Mouse (Mus musculus): Measurements from ENCODE around the gene A430078G23Rik. TPM values are rescaled to one million over a fixed set of nuclear protein-coding genes. Genes with fewer than 3 reads are reported as not detected.
"Not testable (repeated sequence)": the region's sequence is repeated elsewhere in the genome, so short reads cannot be mapped to it uniquely, and the experiment has no call there.

The A430078G23Rik gene
- polyA plus RNA-seq, 1 experiment from 2014 or later = not detected

DNA sequence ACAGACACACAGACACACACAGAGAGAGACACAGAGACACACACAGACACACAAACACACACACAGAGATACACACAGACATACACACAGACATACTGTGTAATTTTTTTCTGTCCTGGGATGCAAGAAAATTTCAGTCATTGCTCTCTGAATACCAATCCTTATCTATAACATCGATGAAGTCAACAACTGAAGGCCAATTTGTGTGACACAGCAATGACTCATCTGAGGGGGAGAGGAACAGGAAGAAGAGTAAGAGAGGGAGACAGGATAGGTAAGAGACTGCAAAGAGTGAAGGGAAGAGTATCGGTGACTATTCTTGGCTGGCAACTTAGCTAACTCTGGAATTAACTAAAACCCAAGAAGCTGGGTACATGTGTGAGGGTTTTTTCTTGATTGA is 29.0 kb upstream of the A430078G23Rik start:
- Histone ChIP-seq H3K27ac (ENCODE audit: low read depth, low read length) (no peak overlapping the region), H3K36me3 (ENCODE audit: control insufficient read depth, insufficient read depth, low read length) (no peaks in the 10 kb centered on the region), H3K9ac (ENCODE audit: low read depth, low read length) (no peak overlapping the region), H3K9me3 (ENCODE audit: control insufficient read depth, low read length) (no peaks in the 10 kb centered on the region), H3K4me2 (replicated peaks; ENCODE audit: low read depth, low read length) (no peak overlapping the region), H3K4me3 (ENCODE audit: low read depth, low read length) (no peak overlapping the region), H3K27me3 (ENCODE audit: control insufficient read depth, insufficient read depth, low read length) (no peaks in the 10 kb centered on the region), H3K4me1 (replicated peaks; ENCODE audit: control insufficient read depth, insufficient read depth, low read length) (no peaks in the 10 kb centered on the region)
- 93% methylated on average over 2 of the region's 2 CpGs for WGBS
- DNase-seq (ENCODE audit: low spot score) (no peak), ATAC-seq (ENCODE audit: low FRiP score) (no peak)

DNA sequence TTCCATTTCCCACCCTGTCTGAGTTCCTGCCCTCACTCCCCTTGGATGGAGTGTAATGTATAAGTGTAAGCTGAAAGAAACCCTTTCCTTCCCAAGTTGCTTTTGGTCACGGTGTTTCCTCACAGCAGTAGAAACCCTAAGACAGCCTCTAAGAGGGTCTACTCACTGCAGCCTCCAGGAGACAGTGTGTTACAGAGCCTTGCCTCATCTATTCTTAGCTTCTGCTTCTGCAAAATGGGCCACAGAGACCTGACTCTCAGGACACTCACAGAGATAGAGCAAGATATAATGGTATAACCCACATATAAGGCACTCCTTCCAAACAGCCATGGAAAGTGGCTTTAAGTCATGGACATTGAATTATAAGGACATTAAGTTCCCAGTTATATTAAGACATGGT is 26.2 kb upstream of the A430078G23Rik start:
- no peak for ATAC-seq (ENCODE audit: low FRiP score)
- Histone ChIP-seq H3K9me3 (ENCODE audit: control insufficient read depth, low read length) (no peaks in the 10 kb centered on the region), H3K4me2 (replicated peaks; ENCODE audit: low read depth, low read length) (no peak overlapping the region), H3K4me3 (ENCODE audit: low read depth, low read length) (no peak overlapping the region), H3K36me3 (ENCODE audit: control insufficient read depth, insufficient read depth, low read length) (no peaks in the 10 kb centered on the region), H3K9ac (ENCODE audit: low read depth, low read length) (no peak overlapping the region), H3K4me1 (replicated peaks; ENCODE audit: control insufficient read depth, insufficient read depth, low read length) (no peaks in the 10 kb centered on the region), H3K27ac (ENCODE audit: low read depth, low read length) (no peak overlapping the region), H3K27me3 (ENCODE audit: control insufficient read depth, insufficient read depth, low read length) (no peaks in the 10 kb centered on the region)
- DNase-seq (ENCODE audit: low spot score) = no peak
- WGBS = 95% methylated on average over 1 of the region's 1 CpGs

DNA sequence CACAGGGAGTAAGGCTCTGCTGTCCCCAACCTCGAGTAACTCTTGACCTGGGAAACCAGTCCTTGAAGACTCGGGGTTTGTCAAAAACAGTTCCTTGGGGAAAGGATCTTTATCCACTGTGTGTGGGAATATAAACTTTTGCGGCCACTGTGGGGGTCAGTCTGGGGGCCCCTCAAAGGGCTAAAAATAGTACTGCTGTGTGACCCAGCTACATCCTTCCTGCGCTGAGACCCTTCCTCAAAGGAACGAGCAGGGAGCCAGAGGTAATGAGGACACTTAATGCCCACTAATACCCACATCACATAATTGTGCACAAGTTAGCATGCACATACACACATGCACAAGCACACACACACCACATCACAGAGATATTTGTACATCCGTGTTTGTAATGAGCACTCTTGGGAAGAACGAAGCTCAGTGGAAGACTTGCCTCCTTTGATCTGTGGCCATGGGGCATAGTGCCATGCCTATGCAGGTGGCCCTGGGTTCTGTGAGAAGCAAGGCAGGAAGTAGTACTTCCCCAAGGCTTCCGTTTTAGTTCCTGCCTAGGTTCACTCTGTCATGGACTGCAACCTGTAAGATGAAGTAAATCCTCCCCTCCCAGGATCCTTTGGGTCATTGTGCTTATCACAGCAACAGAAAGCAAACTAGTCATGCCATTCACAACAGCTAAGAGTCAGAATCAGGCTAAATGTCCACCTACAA is 25.5 kb upstream of the A430078G23Rik start:
- DNase-seq (ENCODE audit: low spot score) = no peak
- 81% methylated on average over 8 of the region's 8 CpGs for WGBS
- Histone ChIP-seq H3K4me3 (ENCODE audit: low read depth, low read length) (no peak overlapping the region), H3K27me3 (ENCODE audit: control insufficient read depth, insufficient read depth, low read length) (no peaks in the 10 kb centered on the region), H3K4me1 (replicated peaks; ENCODE audit: control insufficient read depth, insufficient read depth, low read length) (no peaks in the 10 kb centered on the region), H3K9ac (ENCODE audit: low read depth, low read length) (no peak overlapping the region), H3K27ac (ENCODE audit: low read depth, low read length) (no peak overlapping the region), H3K9me3 (ENCODE audit: control insufficient read depth, low read length) (no peaks in the 10 kb centered on the region), H3K36me3 (ENCODE audit: control insufficient read depth, insufficient read depth, low read length) (no peaks in the 10 kb centered on the region), H3K4me2 (replicated peaks; ENCODE audit: low read depth, low read length) (no peak overlapping the region)
- ATAC-seq (ENCODE audit: low FRiP score) = no peak

DNA sequence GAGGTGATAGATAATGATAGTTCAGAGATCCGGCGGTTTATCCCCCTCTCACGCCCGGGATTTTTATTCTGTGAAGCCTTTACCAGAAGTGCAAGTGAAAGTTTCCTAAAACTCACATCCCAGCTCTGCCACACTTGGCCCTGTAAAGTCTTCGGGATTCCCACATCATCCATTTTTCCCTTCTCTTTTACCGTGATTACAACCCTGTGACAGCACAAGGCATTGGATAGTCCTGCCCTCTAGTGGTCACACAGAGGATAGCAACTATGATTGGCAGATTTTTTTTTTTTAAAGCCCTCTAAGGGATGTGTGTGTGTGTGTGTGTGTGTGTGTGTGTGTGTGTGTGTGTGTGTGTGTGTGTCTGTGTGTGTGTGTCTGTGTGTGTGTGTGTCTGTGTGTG is 22.6 kb upstream of the A430078G23Rik start:
- Histone ChIP-seq H3K9me3 (ENCODE audit: control insufficient read depth, low read length) (no peaks in the 10 kb centered on the region), H3K36me3 (ENCODE audit: control insufficient read depth, insufficient read depth, low read length) (no peaks in the 10 kb centered on the region), H3K27me3 (ENCODE audit: control insufficient read depth, insufficient read depth, low read length) (no peaks in the 10 kb centered on the region), H3K27ac (ENCODE audit: low read depth, low read length) (no peak overlapping the region), H3K4me3 (ENCODE audit: low read depth, low read length) (no peak overlapping the region), H3K4me1 (replicated peaks; ENCODE audit: control insufficient read depth, insufficient read depth, low read length) (no peaks in the 10 kb centered on the region), H3K9ac (ENCODE audit: low read depth, low read length) (no peak overlapping the region), H3K4me2 (replicated peaks; ENCODE audit: low read depth, low read length) (no peak overlapping the region)
- ATAC-seq (ENCODE audit: low FRiP score) (no peak), DNase-seq (ENCODE audit: low spot score) (peak; percentile 66)
- WGBS = 55% methylated on average over 6 of the region's 6 CpGs

DNA sequence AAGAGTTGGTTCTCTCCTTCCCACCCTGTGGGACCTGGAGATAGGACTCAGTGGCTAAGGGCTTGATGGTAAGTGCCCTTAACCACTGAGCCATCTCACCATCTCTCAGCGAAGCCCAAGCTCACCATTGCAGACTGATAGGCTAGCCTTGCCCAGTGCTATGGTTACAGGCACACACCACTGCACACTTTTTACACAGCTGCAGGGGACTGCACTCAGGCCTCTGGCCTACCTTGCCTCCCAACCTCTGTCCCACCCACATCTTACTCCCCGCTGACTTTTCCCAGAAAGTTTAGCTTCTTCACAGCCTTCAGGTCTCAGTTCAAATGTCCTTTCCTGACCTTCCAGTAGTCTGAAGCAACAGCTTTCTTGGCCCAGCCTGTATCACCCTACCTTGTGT is 21.5 kb upstream of the A430078G23Rik start:
- no peak overlapping the region for H3K27ac ChIP-seq (ENCODE audit: low read depth, low read length)
- H3K4me1 ChIP-seq (replicated peaks; ENCODE audit: control insufficient read depth, insufficient read depth, low read length) = no peaks in the 10 kb centered on the region
- H3K27me3 ChIP-seq (ENCODE audit: control insufficient read depth, insufficient read depth, low read length) = no peaks in the 10 kb centered on the region
- H3K36me3 ChIP-seq (ENCODE audit: control insufficient read depth, insufficient read depth, low read length) = no peaks in the 10 kb centered on the region
- 82% methylated on average over 2 of the region's 2 CpGs for WGBS
- H3K9ac ChIP-seq (ENCODE audit: low read depth, low read length) = no peak overlapping the region
- H3K4me2 ChIP-seq (replicated peaks; ENCODE audit: low read depth, low read length) = no peak overlapping the region
- DNase-seq (ENCODE audit: low spot score) (no peak), ATAC-seq (ENCODE audit: low FRiP score) (no peak)
- H3K9me3 ChIP-seq (ENCODE audit: control insufficient read depth, low read length) = no peaks in the 10 kb centered on the region
- H3K4me3 ChIP-seq (ENCODE audit: low read depth, low read length) = no peak overlapping the region

DNA sequence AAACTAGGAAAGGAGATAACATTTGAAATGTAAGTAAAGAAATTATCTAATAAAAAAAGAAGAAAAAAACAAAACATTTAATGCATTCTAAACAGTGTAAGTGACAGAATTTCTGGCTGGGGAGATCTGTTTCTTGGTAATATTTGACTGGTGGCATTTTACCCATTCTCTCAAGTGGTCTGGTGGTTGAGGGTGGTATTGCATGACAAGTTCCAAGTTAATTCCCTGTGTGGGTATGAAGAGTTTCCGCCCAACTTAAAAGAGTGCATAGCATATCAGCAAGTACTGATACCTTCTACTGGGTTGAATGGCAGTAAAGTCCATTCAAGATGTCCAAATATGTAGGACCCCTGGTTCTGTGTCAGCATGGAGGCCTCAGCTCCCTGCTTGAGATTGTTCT is 17.3 kb upstream of the A430078G23Rik start:
- WGBS = 80% methylated on average over 1 of the region's 1 CpGs
- ATAC-seq (ENCODE audit: low FRiP score) = no peak

DNA sequence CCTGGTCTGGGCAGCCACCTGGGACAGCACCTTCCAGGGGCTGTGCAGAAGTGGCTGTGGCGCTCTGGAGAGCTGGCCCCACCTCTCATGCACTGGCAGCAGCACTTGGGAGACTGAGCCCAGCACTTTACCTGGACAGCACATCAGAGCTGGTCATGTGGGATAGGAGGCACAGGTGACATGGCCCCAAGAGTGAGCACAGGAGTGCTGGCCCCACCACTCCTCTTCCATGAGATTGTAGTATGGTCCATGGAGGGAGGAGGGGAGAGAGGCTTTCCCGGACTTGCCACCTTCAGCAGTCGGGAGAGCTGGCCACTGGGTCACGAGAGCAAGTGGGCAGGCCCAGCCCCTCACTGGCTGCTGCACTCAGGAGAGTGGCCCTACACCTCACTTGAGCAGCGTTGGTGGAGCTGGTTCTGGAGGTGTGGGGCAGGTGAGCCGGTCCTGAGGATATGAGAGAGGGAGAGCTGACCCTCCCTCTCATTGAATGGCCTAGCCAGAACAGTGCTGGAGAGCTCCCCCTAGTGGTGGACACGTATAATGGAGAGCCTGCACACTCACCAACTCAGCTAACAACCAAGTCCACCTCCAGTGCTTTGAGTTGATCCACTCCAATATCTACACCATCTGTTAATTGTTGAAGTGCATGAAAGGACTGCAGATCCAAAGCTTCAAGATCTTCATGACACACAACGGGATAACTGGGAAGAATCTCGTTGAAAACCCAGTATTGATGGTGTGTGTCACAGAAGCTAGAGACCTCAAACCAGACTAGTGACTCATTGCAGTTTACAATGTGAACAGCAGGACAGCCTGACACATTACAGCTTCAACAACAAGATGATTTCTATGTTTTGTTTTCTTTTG is 16.3 kb upstream of the A430078G23Rik start:
- no peak overlapping the region for H3K4me3 ChIP-seq (ENCODE audit: low read depth, low read length)
- H3K27ac ChIP-seq (ENCODE audit: low read depth, low read length) = no peak overlapping the region
- ATAC-seq (ENCODE audit: low FRiP score) (peak; percentile 45), DNase-seq (ENCODE audit: low spot score) (peak; percentile 56)
- H3K27me3 ChIP-seq (ENCODE audit: control insufficient read depth, insufficient read depth, low read length) = no peaks in the 10 kb centered on the region
- no peak overlapping the region for H3K4me2 ChIP-seq (replicated peaks; ENCODE audit: low read depth, low read length)
- H3K4me1 ChIP-seq (replicated peaks; ENCODE audit: control insufficient read depth, insufficient read depth, low read length) = no peaks in the 10 kb centered on the region
- no peaks in the 10 kb centered on the region for H3K9me3 ChIP-seq (ENCODE audit: control insufficient read depth, low read length)
- H3K36me3 ChIP-seq (ENCODE audit: control insufficient read depth, insufficient read depth, low read length) = no peaks in the 10 kb centered on the region
- 71% methylated on average over 9 of the region's 9 CpGs for WGBS
- no peak overlapping the region for H3K9ac ChIP-seq (ENCODE audit: low read depth, low read length)

More for the DNA sequence above, 17.3 kb upstream of the A430078G23Rik start:
- Histone ChIP-seq H3K4me2 (replicated peaks; ENCODE audit: low read depth, low read length) (no peak overlapping the region), H3K9ac (ENCODE audit: low read depth, low read length) (no peak overlapping the region), H3K4me3 (ENCODE audit: low read depth, low read length) (no peak overlapping the region), H3K4me1 (replicated peaks; ENCODE audit: control insufficient read depth, insufficient read depth, low read length) (no peaks in the 10 kb centered on the region), H3K27ac (ENCODE audit: low read depth, low read length) (no peak overlapping the region), H3K36me3 (ENCODE audit: control insufficient read depth, insufficient read depth, low read length) (no peaks in the 10 kb centered on the region), H3K9me3 (ENCODE audit: control insufficient read depth, low read length) (no peaks in the 10 kb centered on the region), H3K27me3 (ENCODE audit: control insufficient read depth, insufficient read depth, low read length) (no peaks in the 10 kb centered on the region)
- DNase-seq (ENCODE audit: low spot score) = no peak

DNA sequence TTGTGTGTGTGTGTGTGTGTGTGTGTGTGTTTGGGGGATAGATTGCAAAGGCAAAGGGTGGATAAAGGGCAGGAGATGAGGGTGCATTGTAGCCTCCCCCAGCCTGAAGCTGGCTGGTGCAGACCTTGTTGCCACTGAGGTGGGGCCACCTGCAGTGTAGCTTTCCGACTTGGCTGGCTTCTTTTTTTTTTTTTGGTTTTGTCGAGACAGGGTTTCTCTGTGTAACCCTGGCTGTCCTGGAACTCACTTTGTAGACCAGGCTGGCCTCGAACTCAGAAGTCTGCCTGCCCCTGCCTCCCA is 15.7 kb upstream of the A430078G23Rik start:
- WGBS = 86% methylated on average over 3 of the region's 3 CpGs
- ATAC-seq (ENCODE audit: low FRiP score); H3K27me3 ChIP-seq (ENCODE audit: control insufficient read depth, insufficient read depth, low read length); H3K9me3 ChIP-seq (ENCODE audit: control insufficient read depth, low read length); H3K4me1 ChIP-seq (replicated peaks; ENCODE audit: control insufficient read depth, insufficient read depth, low read length); H3K9ac ChIP-seq (ENCODE audit: low read depth, low read length); DNase-seq (ENCODE audit: low spot score); H3K36me3 ChIP-seq (ENCODE audit: control insufficient read depth, insufficient read depth, low read length); H3K27ac ChIP-seq (ENCODE audit: low read depth, low read length); H3K4me2 ChIP-seq (replicated peaks; ENCODE audit: low read depth, low read length); H3K4me3 ChIP-seq (ENCODE audit: low read depth, low read length): not testable (repeated sequence)

DNA sequence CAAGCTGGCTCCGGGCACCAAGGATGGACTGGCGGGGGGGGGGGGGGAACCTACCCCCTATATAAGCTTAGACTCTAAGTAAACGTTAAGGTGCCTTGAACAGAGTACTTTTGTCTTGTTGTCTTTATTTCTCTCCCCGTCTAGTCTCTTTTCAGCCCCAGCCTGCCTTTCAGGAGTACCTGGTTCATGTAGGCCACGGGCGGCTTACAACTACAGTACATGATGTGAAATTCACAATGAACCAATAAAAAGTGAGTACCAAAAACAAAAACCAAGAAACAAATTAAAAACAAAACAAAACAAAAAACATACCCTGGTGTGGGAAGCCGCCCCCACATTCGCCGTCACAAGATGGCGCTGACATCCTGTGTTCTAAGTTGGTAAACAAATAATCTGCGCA is 15.2 kb upstream of the A430078G23Rik start:
- no peaks in the 10 kb centered on the region for H3K27me3 ChIP-seq (ENCODE audit: control insufficient read depth, insufficient read depth, low read length)
- H3K27ac ChIP-seq (ENCODE audit: low read depth, low read length) = no peak overlapping the region
- no peaks in the 10 kb centered on the region for H3K9me3 ChIP-seq (ENCODE audit: control insufficient read depth, low read length)
- H3K36me3 ChIP-seq (ENCODE audit: control insufficient read depth, insufficient read depth, low read length) = no peaks in the 10 kb centered on the region
- no peak overlapping the region for H3K4me2 ChIP-seq (replicated peaks; ENCODE audit: low read depth, low read length)
- no peaks in the 10 kb centered on the region for H3K4me1 ChIP-seq (replicated peaks; ENCODE audit: control insufficient read depth, insufficient read depth, low read length)
- no peak overlapping the region for H3K9ac ChIP-seq (ENCODE audit: low read depth, low read length)
- WGBS = 89% methylated on average over 11 of the region's 11 CpGs
- DNase-seq (ENCODE audit: low spot score) (no peak), ATAC-seq (ENCODE audit: low FRiP score) (no peak)
- no peak overlapping the region for H3K4me3 ChIP-seq (ENCODE audit: low read depth, low read length)

All from hindbrain, embryonic 11.5 days (tissue).